7 mouse cellular contexts compared by ENCODE assay signal in the genomic region with DNA sequence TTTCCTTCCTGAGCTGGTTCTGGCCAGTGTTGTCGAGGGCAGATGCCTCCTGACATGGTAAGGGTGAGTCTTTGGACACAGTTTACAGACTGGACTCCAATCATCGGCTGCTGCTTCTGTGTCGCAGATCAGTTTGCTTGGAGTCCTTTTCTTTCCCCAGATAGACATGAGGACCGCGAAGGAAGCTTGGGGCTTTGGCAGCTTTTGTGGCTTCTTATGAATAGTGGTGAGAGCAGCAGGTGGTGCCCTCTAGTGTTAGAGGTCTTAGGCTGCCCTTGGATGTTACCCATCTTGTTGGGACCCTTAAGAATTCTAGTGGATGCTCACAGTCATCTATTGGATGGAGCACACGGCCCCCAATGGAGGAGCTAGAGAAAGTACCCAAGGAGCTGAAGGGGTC. TPM values are rescaled to one million over a fixed set of nuclear protein-coding genes. Genes with fewer than 3 reads are reported as not detected.
A peak's percentile ranks its signal among the peaks of the same experiment; 100 is the strongest.
DNase-seq lines count a peak whose midpoint lies in the region; ATAC-seq and TF ChIP-seq lines count a peak whose summit lies in the region.

No protein-coding gene starts in this region.

- peaks cover 72% of the 10 kb centered on the region for H3K36me3 ChIP-seq in liver, embryonic 12.5 days
- no peaks in the 10 kb centered on the region for H3K36me3 ChIP-seq in forebrain, embryonic 10.5 days (replicated peaks)

- no peak overlapping the region for H3K27ac ChIP-seq in liver, embryonic 12.5 days
- no peak overlapping the region for H3K27ac ChIP-seq in cortical plate, adult 2 months (ENCODE audit: insufficient read depth, low read length)
- no peak overlapping the region for H3K27ac ChIP-seq in layer of hippocampus, adult 2 months
- no peak overlapping the region for H3K27ac ChIP-seq in forebrain, embryonic 10.5 days

- ATAC-seq in liver, embryonic 12.5 days, result no peak
- peak; percentile 78 for ATAC-seq in megakaryocyte, adult 5-6 weeks (ENCODE audit: poor library complexity, severe bottlenecking)

- H3K4me2 ChIP-seq in liver, embryonic 12.5 days, result no peak overlapping the region

- WGBS in liver, embryonic 12.5 days (ENCODE audit: insufficient replicate concordance), result 20% methylated on average over 6 of the region's 6 CpGs
- 64% methylated on average over 6 of the region's 6 CpGs for WGBS in forebrain, embryonic 10.5 days

- no peak overlapping the region for H3K9ac ChIP-seq in liver, embryonic 12.5 days

- no peak overlapping the region for H3K4me3 ChIP-seq in liver, embryonic 12.5 days
- H3K4me3 ChIP-seq in cortical plate, adult 2 months (ENCODE audit: insufficient read depth, low read length), result no peak overlapping the region
- H3K4me3 ChIP-seq in layer of hippocampus, adult 2 months, result no peak overlapping the region
- no peak overlapping the region for H3K4me3 ChIP-seq in forebrain, embryonic 10.5 days

- no peak for TF ChIP-seq POLR2A in cortical plate, adult 2 months (IDR thresholded peaks at IDR 0.05; ENCODE audit: extremely low read depth, insufficient read depth, low read length)

- peak; percentile 65 for TF ChIP-seq CTCF in cortical plate, adult 2 months (IDR thresholded peaks at IDR 0.05; ENCODE audit: extremely low read depth, insufficient read depth, low read length)
- peak; percentile 80 for TF ChIP-seq CTCF in layer of hippocampus, adult 2 months (conservative IDR thresholded peaks at IDR 0.05)

- peaks cover 26% of the 10 kb centered on the region for H3K4me1 ChIP-seq in liver, embryonic 12.5 days
- no peaks in the 10 kb centered on the region for H3K4me1 ChIP-seq in cortical plate, adult 2 months (ENCODE audit: control insufficient read depth, insufficient read depth, low read length)
- peaks cover 11% of the 10 kb centered on the region; the same call in 1 of the 2 replicates for H3K4me1 ChIP-seq in forebrain, embryonic 10.5 days

- H3K27me3 ChIP-seq in liver, embryonic 12.5 days (replicated peaks), result no peaks in the 10 kb centered on the region
- H3K27me3 ChIP-seq in forebrain, embryonic 10.5 days (ENCODE audit: poor library complexity, severe bottlenecking), result no peaks in the 10 kb centered on the region

- H3K9me3 ChIP-seq in liver, embryonic 12.5 days (replicated peaks), result no peaks in the 10 kb centered on the region
- no peaks in the 10 kb centered on the region for H3K9me3 ChIP-seq in forebrain, embryonic 10.5 days

- DNase-seq in liver (peak; percentile 55), MEL-GATA-1-ER (ENCODE audit: extremely low read depth, low read depth) (peak; percentile 66)
- DNase-seq in layer of hippocampus, adult 2 months (ENCODE audit: low spot score in 2 of 2), result peak; percentile 44 to 62
- DNase-seq in forebrain, embryonic 10.5 days (ENCODE audit: extremely low spot score, low spot score), result no peak

RNA-seq across cellular contexts. Expression of a gene that starts 13.3 kb away (rescaled TPM):
- 0.60 and 1.2 TPM in 2 replicates for polyA plus RNA-seq in liver, embryonic 12.5 days (2016; fragmentation: Nextera tagmentation; extraction: Ambion mirVana)
- polyA plus RNA-seq in cortical plate, adult 2 months (2012; rRNA removed), result 0.79 and 1.1 TPM in 2 replicates
- total RNA-seq in layer of hippocampus, adult 2 months (2021), result 1 to 10 TPM; 3.2 to 4.2 TPM
- total RNA-seq in megakaryocyte, adult 5-6 weeks (2015), result 3.9 and 7.3 TPM in 2 replicates
- 7.8 and 9.2 TPM in 2 replicates for total RNA-seq in megakaryocyte, adult 5-6 weeks (2017)
- 0.22 and 0.47 TPM in 2 replicates for polyA plus RNA-seq in forebrain, embryonic 10.5 days (2016; fragmentation: Nextera tagmentation; extraction: Ambion mirVana)

RNA-seq across cellular contexts. Expression of a gene that starts 46.8 kb away (rescaled TPM):
- 122 and 131 TPM in 2 replicates for polyA plus RNA-seq in liver, embryonic 12.5 days (2016; fragmentation: Nextera tagmentation; extraction: Ambion mirVana)
- 140 and 152 TPM in 2 replicates for polyA plus RNA-seq in cortical plate, adult 2 months (2012; rRNA removed)
- total RNA-seq in layer of hippocampus, adult 2 months (2021), result 100 to 1,000 TPM; 203 to 212 TPM
- total RNA-seq in megakaryocyte, adult 5-6 weeks (2015), result 236 and 293 TPM in 2 replicates
- 418 and 442 TPM in 2 replicates for total RNA-seq in megakaryocyte, adult 5-6 weeks (2017)
- 171 and 173 TPM in 2 replicates for polyA plus RNA-seq in forebrain, embryonic 10.5 days (2016; fragmentation: Nextera tagmentation; extraction: Ambion mirVana)
